Mouse (Mus musculus): ENCODE data around the gene Grip1. TPM values are rescaled to one million over a fixed set of nuclear protein-coding genes. Genes with fewer than 3 reads are reported as not detected.

Grip1 gene
- polyA plus RNA-seq, 1 experiment from 2014 or later: 19.0 TPM

DNA sequence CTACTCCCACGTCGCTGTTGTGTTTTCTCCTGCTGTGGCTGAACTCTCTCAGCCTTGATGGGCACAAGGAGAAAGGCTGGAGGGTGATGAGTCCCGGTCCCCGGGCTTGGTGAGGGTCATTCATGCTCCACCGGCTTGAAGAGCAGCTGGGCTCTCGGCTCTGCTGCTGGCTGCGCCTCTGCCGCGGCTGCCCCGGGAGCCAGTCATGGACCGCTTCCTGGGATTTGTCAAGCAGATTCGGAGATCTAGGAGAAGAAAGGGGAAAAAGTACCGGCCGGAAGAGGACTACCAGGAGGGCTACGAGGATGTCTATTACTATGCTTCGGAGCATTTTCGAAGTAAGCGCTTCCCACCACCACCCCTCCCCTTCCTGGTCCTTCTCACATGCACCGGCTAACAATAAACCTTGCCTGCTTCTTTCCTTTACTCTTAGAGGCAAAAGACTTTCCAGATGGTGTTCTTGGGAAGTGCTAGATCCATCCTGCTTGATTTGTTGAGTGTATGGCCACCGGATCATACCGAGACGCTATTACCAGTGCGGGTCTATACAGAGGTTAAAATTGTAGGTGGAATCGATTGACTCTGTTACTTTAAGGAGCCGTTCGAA, 238.8 kb downstream of the Grip1 start:
- Histone ChIP-seq H3K4me2 (peak overlapping the region; percentile 94), H3K9ac (peak overlapping the region; percentile 40), H3K27me3 (replicated peaks) (no peaks in the 10 kb centered on the region), H3K4me1 (peaks cover 34% of the 10 kb centered on the region), H3K9me3 (no peaks in the 10 kb centered on the region), H3K27ac (peak overlapping the region; percentile 49), H3K36me3 (replicated peaks) (no peaks in the 10 kb centered on the region), H3K4me3 (peak overlapping the region; percentile 49)
- 2% methylated on average over 26 of the region's 26 CpGs for WGBS
- ATAC-seq (replicated peaks): no peak; the same call in 1 of the 2 replicates

- H3K4me1 ChIP-seq: peaks cover 34% of the 10 kb centered on the region
- no peak overlapping the region for H3K9ac ChIP-seq
- 28% methylated on average over 5 of the region's 5 CpGs for WGBS
These were observed 239.8 kb downstream of the Grip1 start for GRCm38 (mm10) chr10:119693400-119693799.

GRCm38 (mm10) chr10:119697257-119697798, 243.7 kb downstream of the Grip1 start:
- no peaks in the 10 kb centered on the region for H3K36me3 ChIP-seq (replicated peaks)
- no peak for ATAC-seq (replicated peaks)
- H3K4me1 ChIP-seq: peaks cover 12% of the 10 kb centered on the region
- H3K4me2 ChIP-seq: no peak overlapping the region
- H3K4me3 ChIP-seq: no peak overlapping the region
- no peaks in the 10 kb centered on the region for H3K27me3 ChIP-seq (replicated peaks)
- 68% methylated on average over 9 of the region's 9 CpGs for WGBS
- no peak overlapping the region for H3K9ac ChIP-seq
- H3K9me3 ChIP-seq: no peaks in the 10 kb centered on the region
- H3K27ac ChIP-seq: no peak overlapping the region

More at GRCm38 (mm10) chr10:119693400-119693799, 239.8 kb downstream of the Grip1 start:
- Histone ChIP-seq H3K4me2 (peak overlapping the region; percentile 94), H3K9me3 (no peaks in the 10 kb centered on the region), H3K36me3 (replicated peaks) (no peaks in the 10 kb centered on the region), H3K27me3 (replicated peaks) (no peaks in the 10 kb centered on the region), H3K4me3 (peak overlapping the region; percentile 49), H3K27ac (no peak overlapping the region)
- ATAC-seq (replicated peaks): no peak

GRCm38 (mm10) chr10:119705348-119705747, 251.7 kb downstream of the Grip1 start:
- no peak for ATAC-seq (replicated peaks)
- Histone ChIP-seq H3K27ac (no peak overlapping the region), H3K4me1 (no peaks in the 10 kb centered on the region), H3K9me3 (no peaks in the 10 kb centered on the region), H3K27me3 (replicated peaks) (no peaks in the 10 kb centered on the region), H3K9ac (no peak overlapping the region), H3K36me3 (replicated peaks) (no peaks in the 10 kb centered on the region), H3K4me3 (no peak overlapping the region), H3K4me2 (no peak overlapping the region)
- WGBS: 66% methylated on average over 4 of the region's 4 CpGs

GRCm38 (mm10) chr10:119706281-119706680, 252.7 kb downstream of the Grip1 start:
- no peak overlapping the region for H3K27ac ChIP-seq
- no peaks in the 10 kb centered on the region for H3K36me3 ChIP-seq (replicated peaks)
- no peak overlapping the region for H3K4me3 ChIP-seq
- no peak overlapping the region for H3K9ac ChIP-seq
- no peaks in the 10 kb centered on the region for H3K27me3 ChIP-seq (replicated peaks)
- H3K4me1 ChIP-seq: no peaks in the 10 kb centered on the region
- WGBS: 92% methylated on average over 4 of the region's 4 CpGs
- no peak overlapping the region for H3K4me2 ChIP-seq
- H3K9me3 ChIP-seq: no peaks in the 10 kb centered on the region
- no peak for ATAC-seq (replicated peaks)

DNA sequence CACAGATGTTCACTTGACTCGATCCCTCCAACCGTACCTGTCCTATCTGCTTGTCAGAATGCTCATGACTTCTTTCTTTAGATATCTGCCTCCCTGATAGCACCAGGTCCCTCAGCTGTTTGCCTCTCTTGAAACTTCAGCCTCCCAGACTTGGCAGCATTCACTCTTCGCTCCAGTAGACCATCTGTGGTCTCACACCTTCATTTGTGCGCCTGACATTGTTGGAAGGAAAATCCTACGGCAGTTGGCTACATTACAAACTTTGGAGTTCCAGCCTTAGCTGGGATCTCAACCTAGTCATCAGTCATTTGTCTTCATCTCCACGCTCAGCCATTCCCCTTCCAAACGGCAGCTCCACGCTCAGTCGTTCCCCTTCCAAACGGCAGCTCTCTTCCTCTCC, 253.4 kb downstream of the Grip1 start:
- Histone ChIP-seq H3K4me1 (no peaks in the 10 kb centered on the region), H3K27me3 (replicated peaks) (no peaks in the 10 kb centered on the region), H3K36me3 (replicated peaks) (no peaks in the 10 kb centered on the region), H3K4me2 (no peak overlapping the region), H3K27ac (no peak overlapping the region), H3K4me3 (no peak overlapping the region), H3K9me3 (no peaks in the 10 kb centered on the region), H3K9ac (no peak overlapping the region)
- WGBS: 95% methylated on average over 10 of the region's 10 CpGs
- ATAC-seq (replicated peaks): no peak

DNA sequence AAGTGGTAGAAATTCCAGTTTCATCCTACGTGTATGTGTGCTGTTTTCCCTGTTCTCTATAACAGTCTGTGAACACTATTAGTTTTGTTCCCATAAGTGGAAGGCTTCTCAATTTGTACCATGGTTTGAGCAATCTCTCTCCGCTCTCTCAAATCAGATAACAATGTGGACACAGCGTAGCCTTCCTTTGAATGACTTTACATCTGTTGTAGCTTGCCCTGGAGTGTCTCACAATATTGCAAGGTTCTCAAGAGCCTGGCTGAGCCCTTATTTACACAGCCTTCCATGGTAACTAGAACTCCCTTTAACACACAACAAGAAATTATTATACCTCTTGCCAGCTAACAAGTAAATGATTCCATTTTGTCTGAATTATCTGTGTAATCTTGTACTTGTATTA, 268.3 kb downstream of the Grip1 start:
- ATAC-seq (replicated peaks): no peak
- WGBS: 69% methylated on average over 3 of the region's 3 CpGs
- Histone ChIP-seq H3K27me3 (replicated peaks) (no peaks in the 10 kb centered on the region), H3K9ac (no peak overlapping the region), H3K36me3 (replicated peaks) (no peaks in the 10 kb centered on the region), H3K4me2 (no peak overlapping the region), H3K27ac (no peak overlapping the region), H3K9me3 (no peaks in the 10 kb centered on the region), H3K4me1 (0 out of 2 replicates have a peak, but pooled peaks cover 11% of the 10 kb centered on the region), H3K4me3 (no peak overlapping the region)

DNA sequence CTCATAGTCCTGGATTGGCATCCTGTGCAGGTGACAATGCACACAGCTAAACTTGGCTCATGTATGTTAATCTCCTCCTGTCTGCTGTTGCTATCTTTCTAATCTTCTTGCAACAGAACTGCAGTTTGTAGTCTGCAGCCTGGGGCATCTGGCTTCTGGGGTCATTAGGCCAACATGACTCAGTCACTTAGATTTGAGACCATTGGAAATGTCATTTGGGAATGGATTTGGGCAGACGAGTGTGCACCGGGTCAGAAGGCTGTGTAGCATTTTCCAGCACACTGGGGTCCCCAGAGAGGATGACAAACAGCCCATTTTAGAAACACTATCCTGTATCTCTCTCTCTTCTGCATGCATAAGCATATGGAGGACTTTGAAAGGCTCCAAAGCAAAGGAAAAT, 268.8 kb downstream of the Grip1 start:
- 33% methylated on average over 2 of the region's 2 CpGs for WGBS
- Histone ChIP-seq H3K9me3 (no peaks in the 10 kb centered on the region), H3K27ac (no peak overlapping the region), H3K4me1 (0 out of 2 replicates have a peak, but pooled peaks cover 11% of the 10 kb centered on the region), H3K4me3 (no peak overlapping the region), H3K36me3 (replicated peaks) (no peaks in the 10 kb centered on the region), H3K9ac (no peak overlapping the region), H3K4me2 (no peak overlapping the region), H3K27me3 (replicated peaks) (no peaks in the 10 kb centered on the region)
- no peak for ATAC-seq (replicated peaks)

- H3K27me3 ChIP-seq (replicated peaks): no peaks in the 10 kb centered on the region
- 54% methylated on average over 9 of the region's 9 CpGs for WGBS
- H3K4me3 ChIP-seq: no peak overlapping the region
- no peaks in the 10 kb centered on the region for H3K9me3 ChIP-seq
- H3K27ac ChIP-seq: no peak overlapping the region
- H3K9ac ChIP-seq: no peak overlapping the region
- H3K4me2 ChIP-seq: no peak overlapping the region
- no peak for ATAC-seq (replicated peaks)
- H3K36me3 ChIP-seq (replicated peaks): no peaks in the 10 kb centered on the region
- H3K4me1 ChIP-seq: 0 out of 2 replicates have a peak, but pooled peaks cover 11% of the 10 kb centered on the region
These were observed 270.0 kb downstream of the Grip1 start for GRCm38 (mm10) chr10:119723671-119724070.

GRCm38 (mm10) chr10:119725363-119725762, 271.7 kb downstream of the Grip1 start:
- Histone ChIP-seq H3K36me3 (replicated peaks) (no peaks in the 10 kb centered on the region), H3K9me3 (no peaks in the 10 kb centered on the region), H3K4me3 (no peak overlapping the region), H3K27me3 (replicated peaks) (no peaks in the 10 kb centered on the region), H3K27ac (no peak overlapping the region), H3K4me1 (0 out of 2 replicates have a peak, but pooled peaks cover 13% of the 10 kb centered on the region), H3K9ac (no peak overlapping the region), H3K4me2 (no peak overlapping the region)
- WGBS: 60% methylated on average over 5 of the region's 5 CpGs
- no peak for ATAC-seq (replicated peaks)

- Histone ChIP-seq H3K9ac (no peak overlapping the region), H3K9me3 (no peaks in the 10 kb centered on the region), H3K4me3 (no peak overlapping the region), H3K36me3 (replicated peaks) (no peaks in the 10 kb centered on the region), H3K27ac (no peak overlapping the region), H3K27me3 (replicated peaks) (no peaks in the 10 kb centered on the region), H3K4me1 (0 out of 2 replicates have a peak, but pooled peaks cover 15% of the 10 kb centered on the region), H3K4me2 (no peak overlapping the region)
- 85% methylated on average over 7 of the region's 7 CpGs for WGBS
- no peak for ATAC-seq (replicated peaks)
These were observed 272.3 kb downstream of the Grip1 start for GRCm38 (mm10) chr10:119725966-119726365.

GRCm38 (mm10) chr10:119726921-119727320, 273.3 kb downstream of the Grip1 start:
- H3K4me3 ChIP-seq: no peak overlapping the region
- H3K27me3 ChIP-seq (replicated peaks): no peaks in the 10 kb centered on the region
- no peaks in the 10 kb centered on the region for H3K9me3 ChIP-seq
- H3K4me2 ChIP-seq: no peak overlapping the region
- ATAC-seq (replicated peaks): no peak
- H3K4me1 ChIP-seq: 0 out of 2 replicates have a peak, but pooled peaks cover 15% of the 10 kb centered on the region
- H3K36me3 ChIP-seq (replicated peaks): no peaks in the 10 kb centered on the region
- H3K27ac ChIP-seq: no peak overlapping the region
- WGBS: 82% methylated on average over 6 of the region's 6 CpGs
- H3K9ac ChIP-seq: no peak overlapping the region

DNA sequence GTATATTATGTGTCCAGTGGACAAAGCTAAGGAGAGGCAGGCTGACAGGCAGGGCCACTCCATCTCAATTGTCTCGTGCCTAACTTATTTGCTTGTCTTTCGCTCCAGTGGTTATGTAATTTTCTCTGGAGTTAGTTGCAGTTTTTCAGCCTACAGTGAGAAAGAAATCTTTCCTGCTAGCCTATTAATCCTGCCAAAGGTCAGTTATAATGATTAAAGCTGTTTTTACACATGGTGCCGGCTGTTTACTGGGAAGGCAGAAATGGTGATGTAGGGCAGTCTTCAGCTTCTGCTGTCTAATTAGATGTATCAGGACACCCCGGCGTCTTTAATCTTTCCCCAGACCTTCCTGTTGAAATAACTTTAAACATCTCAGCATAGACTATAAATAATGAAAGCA, 276.6 kb downstream of the Grip1 start:
- Histone ChIP-seq H3K27ac (no peak overlapping the region), H3K4me1 (0 out of 2 replicates have a peak, but pooled peaks cover 5% of the 10 kb centered on the region), H3K9me3 (no peaks in the 10 kb centered on the region), H3K36me3 (replicated peaks) (no peaks in the 10 kb centered on the region), H3K4me2 (no peak overlapping the region), H3K9ac (no peak overlapping the region), H3K27me3 (replicated peaks) (no peaks in the 10 kb centered on the region), H3K4me3 (no peak overlapping the region)
- 65% methylated on average over 5 of the region's 5 CpGs for WGBS
- no peak for ATAC-seq (replicated peaks)

All from midbrain, embryonic 15.5 days (tissue).